Mouse (Mus musculus): ENCODE measurements around the gene Cd302. TPM values are rescaled to one million over a fixed set of nuclear protein-coding genes. Genes with fewer than 3 reads are reported as not detected.
A peak's percentile ranks its signal among the peaks of the same experiment; 100 is the strongest.

Gene Cd302
- polyA plus RNA-seq (2015; fragmentation: Nextera tagmentation; extraction: Ambion mirVana) = 49.5 and 50.3 TPM in 2 replicates

GRCm38 (mm10) chr2:60284467-60284821, at the start of gene Cd302:
TSS of gene Cd302 (minus strand) at chr2:60284488.
- ATAC-seq (ENCODE audit: low read depth) = no peak
- Histone ChIP-seq H3K4me1 (replicated peaks; ENCODE audit: control insufficient read depth, insufficient read depth, low read length) (peaks cover 12% of the 10 kb centered on the region), H3K9me3 (ENCODE audit: control insufficient read depth, low read length) (no peaks in the 10 kb centered on the region), H3K9ac (ENCODE audit: low read length) (peak within 1 kb of the TSS; percentile 74), H3K27ac (ENCODE audit: low read length) (peak within 1 kb of the TSS; percentile 58), H3K27me3 (ENCODE audit: control insufficient read depth, insufficient read depth, low read depth, low read length) (no peaks in the 10 kb centered on the region), H3K4me2 (ENCODE audit: low read depth, low read length) (peak within 1 kb of the TSS; percentile 93), H3K4me3 (ENCODE audit: low read length) (peak within 1 kb of the TSS; percentile 59), H3K36me3 (ENCODE audit: control insufficient read depth, insufficient read depth, low read length) (no peaks in the 10 kb centered on the region)
- 39% methylated on average over 4 of the region's 4 CpGs for WGBS

GRCm38 (mm10) chr2:60328641-60329040, 44.4 kb upstream of the Cd302 start:
- no peak overlapping the region for H3K4me3 ChIP-seq (ENCODE audit: low read length)
- WGBS = 77% methylated on average over 10 of the region's 10 CpGs

GRCm38 (mm10) chr2:60327581-60327980, 43.3 kb upstream of the Cd302 start:
- H3K4me3 ChIP-seq (ENCODE audit: low read length) = no peak overlapping the region
- H3K4me1 ChIP-seq (replicated peaks; ENCODE audit: control insufficient read depth, insufficient read depth, low read length) = no peaks in the 10 kb centered on the region
- WGBS = 86% methylated on average over 11 of the region's 11 CpGs

More at GRCm38 (mm10) chr2:60328641-60329040, 44.4 kb upstream of the Cd302 start:
- Histone ChIP-seq H3K9ac (ENCODE audit: low read length) (no peak overlapping the region), H3K27me3 (ENCODE audit: control insufficient read depth, insufficient read depth, low read depth, low read length) (no peaks in the 10 kb centered on the region), H3K4me2 (ENCODE audit: low read depth, low read length) (no peak overlapping the region), H3K4me1 (replicated peaks; ENCODE audit: control insufficient read depth, insufficient read depth, low read length) (no peaks in the 10 kb centered on the region), H3K36me3 (ENCODE audit: control insufficient read depth, insufficient read depth, low read length) (no peaks in the 10 kb centered on the region), H3K9me3 (ENCODE audit: control insufficient read depth, low read length) (no peaks in the 10 kb centered on the region), H3K27ac (ENCODE audit: low read length) (no peak overlapping the region)
- ATAC-seq (ENCODE audit: low read depth) = no peak

GRCm38 (mm10) chr2:60326948-60327347, 42.7 kb upstream of the Cd302 start:
- Histone ChIP-seq H3K4me1 (replicated peaks; ENCODE audit: control insufficient read depth, insufficient read depth, low read length) (no peaks in the 10 kb centered on the region), H3K4me3 (ENCODE audit: low read length) (no peak overlapping the region), H3K36me3 (ENCODE audit: control insufficient read depth, insufficient read depth, low read length) (no peaks in the 10 kb centered on the region), H3K9ac (ENCODE audit: low read length) (no peak overlapping the region), H3K9me3 (ENCODE audit: control insufficient read depth, low read length) (no peaks in the 10 kb centered on the region), H3K4me2 (ENCODE audit: low read depth, low read length) (no peak overlapping the region), H3K27ac (ENCODE audit: low read length) (no peak overlapping the region), H3K27me3 (ENCODE audit: control insufficient read depth, insufficient read depth, low read depth, low read length) (no peaks in the 10 kb centered on the region)
- no peak for ATAC-seq (ENCODE audit: low read depth)
- 85% methylated on average over 7 of the region's 7 CpGs for WGBS

More at GRCm38 (mm10) chr2:60327581-60327980, 43.3 kb upstream of the Cd302 start:
- no peak overlapping the region for H3K4me2 ChIP-seq (ENCODE audit: low read depth, low read length)
- no peaks in the 10 kb centered on the region for H3K27me3 ChIP-seq (ENCODE audit: control insufficient read depth, insufficient read depth, low read depth, low read length)
- H3K9ac ChIP-seq (ENCODE audit: low read length) = no peak overlapping the region
- no peaks in the 10 kb centered on the region for H3K9me3 ChIP-seq (ENCODE audit: control insufficient read depth, low read length)
- no peak overlapping the region for H3K27ac ChIP-seq (ENCODE audit: low read length)
- no peaks in the 10 kb centered on the region for H3K36me3 ChIP-seq (ENCODE audit: control insufficient read depth, insufficient read depth, low read length)
- no peak for ATAC-seq (ENCODE audit: low read depth)

GRCm38 (mm10) chr2:60323411-60323810, 39.1 kb upstream of the Cd302 start:
- Histone ChIP-seq H3K27me3 (ENCODE audit: control insufficient read depth, insufficient read depth, low read depth, low read length) (no peaks in the 10 kb centered on the region), H3K27ac (ENCODE audit: low read length) (no peak overlapping the region), H3K4me1 (replicated peaks; ENCODE audit: control insufficient read depth, insufficient read depth, low read length) (no peaks in the 10 kb centered on the region), H3K9ac (ENCODE audit: low read length) (no peak overlapping the region), H3K36me3 (ENCODE audit: control insufficient read depth, insufficient read depth, low read length) (no peaks in the 10 kb centered on the region), H3K4me2 (ENCODE audit: low read depth, low read length) (no peak overlapping the region), H3K9me3 (ENCODE audit: control insufficient read depth, low read length) (no peaks in the 10 kb centered on the region), H3K4me3 (ENCODE audit: low read length) (no peak overlapping the region)
- ATAC-seq (ENCODE audit: low read depth) = no peak
- WGBS = 64% methylated on average over 5 of the region's 5 CpGs

- no peak overlapping the region for H3K4me2 ChIP-seq (ENCODE audit: low read depth, low read length)
These were observed 37.9 kb upstream of the Cd302 start for GRCm38 (mm10) chr2:60322031-60322726.

GRCm38 (mm10) chr2:60303796-60304195, 19.5 kb upstream of the Cd302 start:
- Histone ChIP-seq H3K27me3 (ENCODE audit: control insufficient read depth, insufficient read depth, low read depth, low read length) (no peaks in the 10 kb centered on the region), H3K4me2 (ENCODE audit: low read depth, low read length) (no peak overlapping the region), H3K9me3 (ENCODE audit: control insufficient read depth, low read length) (no peaks in the 10 kb centered on the region), H3K4me3 (ENCODE audit: low read length) (no peak overlapping the region), H3K9ac (ENCODE audit: low read length) (no peak overlapping the region), H3K27ac (ENCODE audit: low read length) (no peak overlapping the region), H3K4me1 (replicated peaks; ENCODE audit: control insufficient read depth, insufficient read depth, low read length) (no peaks in the 10 kb centered on the region), H3K36me3 (ENCODE audit: control insufficient read depth, insufficient read depth, low read length) (no peaks in the 10 kb centered on the region)
- no peak for ATAC-seq (ENCODE audit: low read depth)
- 77% methylated on average over 4 of the region's 4 CpGs for WGBS

More at GRCm38 (mm10) chr2:60322031-60322726, 37.9 kb upstream of the Cd302 start:
- no peak overlapping the region for H3K4me3 ChIP-seq (ENCODE audit: low read length)
- no peak for ATAC-seq (ENCODE audit: low read depth)
- H3K9ac ChIP-seq (ENCODE audit: low read length) = no peak overlapping the region
- H3K27ac ChIP-seq (ENCODE audit: low read length) = no peak overlapping the region
- no peaks in the 10 kb centered on the region for H3K36me3 ChIP-seq (ENCODE audit: control insufficient read depth, insufficient read depth, low read length)
- H3K9me3 ChIP-seq (ENCODE audit: control insufficient read depth, low read length) = no peaks in the 10 kb centered on the region
- H3K27me3 ChIP-seq (ENCODE audit: control insufficient read depth, insufficient read depth, low read depth, low read length) = no peaks in the 10 kb centered on the region
- 59% methylated on average over 6 of the region's 6 CpGs for WGBS
- H3K4me1 ChIP-seq (replicated peaks; ENCODE audit: control insufficient read depth, insufficient read depth, low read length) = no peaks in the 10 kb centered on the region

GRCm38 (mm10) chr2:60299323-60299722, 15.0 kb upstream of the Cd302 start:
- H3K27me3 ChIP-seq (ENCODE audit: control insufficient read depth, insufficient read depth, low read depth, low read length) = no peaks in the 10 kb centered on the region
- no peak overlapping the region for H3K4me2 ChIP-seq (ENCODE audit: low read depth, low read length)
- H3K9ac ChIP-seq (ENCODE audit: low read length) = no peak overlapping the region
- H3K4me3 ChIP-seq (ENCODE audit: low read length) = no peak overlapping the region
- ATAC-seq (ENCODE audit: low read depth) = no peak
- H3K9me3 ChIP-seq (ENCODE audit: control insufficient read depth, low read length) = no peaks in the 10 kb centered on the region
- H3K4me1 ChIP-seq (replicated peaks; ENCODE audit: control insufficient read depth, insufficient read depth, low read length) = no peaks in the 10 kb centered on the region
- H3K27ac ChIP-seq (ENCODE audit: low read length) = no peak overlapping the region
- WGBS = 88% methylated on average over 2 of the region's 2 CpGs
- H3K36me3 ChIP-seq (ENCODE audit: control insufficient read depth, insufficient read depth, low read length) = no peaks in the 10 kb centered on the region

- Histone ChIP-seq H3K27me3 (ENCODE audit: control insufficient read depth, insufficient read depth, low read depth, low read length) (no peaks in the 10 kb centered on the region), H3K9ac (ENCODE audit: low read length) (no peak overlapping the region), H3K4me3 (ENCODE audit: low read length) (no peak overlapping the region), H3K36me3 (ENCODE audit: control insufficient read depth, insufficient read depth, low read length) (no peaks in the 10 kb centered on the region), H3K4me1 (replicated peaks; ENCODE audit: control insufficient read depth, insufficient read depth, low read length) (no peaks in the 10 kb centered on the region), H3K27ac (ENCODE audit: low read length) (no peak overlapping the region), H3K4me2 (ENCODE audit: low read depth, low read length) (no peak overlapping the region), H3K9me3 (ENCODE audit: control insufficient read depth, low read length) (no peaks in the 10 kb centered on the region)
- no peak for ATAC-seq (ENCODE audit: low read depth)
- 75% methylated on average over 3 of the region's 3 CpGs for WGBS
These were observed 14.0 kb upstream of the Cd302 start for GRCm38 (mm10) chr2:60298266-60298665.

All from lung, embryonic 16.5 days (tissue).